Mouse (Mus musculus) forebrain, embryonic 13.5 days (tissue): Measurements from ENCODE around the gene Il13ra2. TPM values are rescaled to one million over a fixed set of nuclear protein-coding genes. Genes with fewer than 3 reads are reported as not detected.
"Not testable (repeated sequence)": the region's sequence is repeated elsewhere in the genome, so short reads cannot be mapped to it uniquely, and the experiment has no call there.

ENCODE experiments used
- ATAC-seq: fragments of 200-750 bp; cut with Nextera tagmentation; 2 replicates; pipeline ENCODE4 v1.8.0; 2017
- H3K27ac ChIP-seq: fragments of 300-500 bp; sonication (generic); 2 replicates; pipeline ENCODE4 v1.5.1; 2015; ENCODE audit warnings: inconsistent platforms, mild to moderate bottlenecking, moderate library complexity
- H3K27me3 ChIP-seq: fragments of 300-500 bp; sonication (generic); 2 replicates; pipeline ENCODE4 v1.6.1; 2015; ENCODE audit warnings: mild to moderate bottlenecking, inconsistent platforms
- H3K36me3 ChIP-seq: fragments of 300-500 bp; sonication (generic); 2 replicates; pipeline ENCODE4 v1.6.1; 2015; ENCODE audit warnings: mild to moderate bottlenecking, inconsistent platforms; ENCODE audit not compliant: poor library complexity, severe bottlenecking
- H3K4me1 ChIP-seq: fragments of 300-500 bp; sonication (generic); 2 replicates; pipeline ENCODE4 v1.6.1; 2015; ENCODE audit warnings: inconsistent platforms
- H3K4me2 ChIP-seq: fragments of 300-500 bp; sonication (generic); 2 replicates; pipeline ENCODE4 v1.6.1; 2015; ENCODE audit warnings: inconsistent platforms, mild to moderate bottlenecking, moderate library complexity
- H3K4me3 ChIP-seq: fragments of 300-500 bp; sonication (generic); 2 replicates; pipeline ENCODE4 v1.5.1; 2015; ENCODE audit warnings: mild to moderate bottlenecking, inconsistent platforms
- H3K9ac ChIP-seq: fragments of 300-500 bp; sonication (generic); 2 replicates; pipeline ENCODE4 v1.6.1; 2015; ENCODE audit warnings: mild to moderate bottlenecking, inconsistent platforms
- H3K9me3 ChIP-seq: fragments of 300-500 bp; sonication (generic); replicated peaks from 2 replicates; pipeline ENCODE4 v1.6.1; 2016; ENCODE audit warnings: inconsistent platforms
- WGBS: fragments of 180-500 bp; shearing (Covaris S2); methylation state at CpG from one replicate; pipeline ENCODE4 v1.1.7; 2015; 5-methylcytosine and 5-hydroxymethylcytosine counted together
- polyA plus RNA-seq: library from polyadenylated mRNA; unstranded; fragments of >200 nt; fragmentation: Nextera tagmentation; extraction: Ambion mirVana; gene quantifications from 2 replicates; pipeline ENCODE4 v1.2.1, GENCODE M21; 2015

Il13ra2 gene
- not detected in 2 replicates for polyA plus RNA-seq

- H3K4me1 ChIP-seq, result no peaks in the 10 kb centered on the region
- no peaks in the 10 kb centered on the region for H3K9me3 ChIP-seq
- no peak within 1 kb of the TSS for H3K4me2 ChIP-seq
- no peak within 1 kb of the TSS for H3K9ac ChIP-seq
- H3K27me3 ChIP-seq, result no peaks in the 10 kb centered on the region
- 48% methylated on average over 1 of the region's 1 CpGs for WGBS
- no peak within 1 kb of the TSS for H3K4me3 ChIP-seq
- H3K36me3 ChIP-seq, result no peaks in the 10 kb centered on the region
- H3K27ac ChIP-seq, result no peak within 1 kb of the TSS
- no peak for ATAC-seq
These were observed at the start of gene Il13ra2 for GRCm38 (mm10) chrX:147429129-147429528. TSS of gene Il13ra2 (minus strand) at chrX:147429192.

- H3K36me3 ChIP-seq, H3K9ac ChIP-seq, ATAC-seq, H3K4me3 ChIP-seq, H3K27me3 ChIP-seq, H3K27ac ChIP-seq, H3K9me3 ChIP-seq, H3K4me2 ChIP-seq, H3K4me1 ChIP-seq: not testable (repeated sequence)
- 80% methylated on average over 1 of the region's 1 CpGs for WGBS
These were observed 24.6 kb upstream of the Il13ra2 start, which contains the start of gene Vmn1r239-ps for GRCm38 (mm10) chrX:147453610-147454009. TSS of gene Vmn1r239-ps (minus strand) at chrX:147453710.

- no peak overlapping the region for H3K4me3 ChIP-seq
- no peaks in the 10 kb centered on the region for H3K9me3 ChIP-seq
- no peak overlapping the region for H3K27ac ChIP-seq
- 89% methylated on average over 4 of the region's 4 CpGs for WGBS
- ATAC-seq, result no peak
- H3K4me1 ChIP-seq, result no peaks in the 10 kb centered on the region
- H3K9ac ChIP-seq, result no peak overlapping the region
- H3K4me2 ChIP-seq, result no peak overlapping the region
- no peaks in the 10 kb centered on the region for H3K27me3 ChIP-seq
- no peaks in the 10 kb centered on the region for H3K36me3 ChIP-seq
These were observed 14.4 kb upstream of the Il13ra2 start for GRCm38 (mm10) chrX:147443386-147443785.

GRCm38 (mm10) chrX:147435400-147435799, 6.4 kb upstream of the Il13ra2 start:
- no peak overlapping the region for H3K4me3 ChIP-seq
- H3K36me3 ChIP-seq, result no peaks in the 10 kb centered on the region
- ATAC-seq, result no peak
- 78% methylated on average over 2 of the region's 2 CpGs for WGBS
- no peak overlapping the region for H3K9ac ChIP-seq
- no peak overlapping the region for H3K4me2 ChIP-seq
- H3K4me1 ChIP-seq, result no peaks in the 10 kb centered on the region
- H3K27me3 ChIP-seq, result no peaks in the 10 kb centered on the region
- H3K9me3 ChIP-seq, result no peaks in the 10 kb centered on the region
- H3K27ac ChIP-seq, result no peak overlapping the region

GRCm38 (mm10) chrX:147429753-147430152, 761 bp upstream of the Il13ra2 start:
- ATAC-seq, result no peak
- no peaks in the 10 kb centered on the region for H3K27me3 ChIP-seq
- H3K27ac ChIP-seq, result no peak overlapping the region
- H3K36me3 ChIP-seq, result no peaks in the 10 kb centered on the region
- no peak overlapping the region for H3K9ac ChIP-seq
- H3K4me3 ChIP-seq, result no peak overlapping the region
- no peaks in the 10 kb centered on the region for H3K4me1 ChIP-seq
- no peak overlapping the region for H3K4me2 ChIP-seq
- WGBS, result 63% methylated on average over 1 of the region's 1 CpGs
- H3K9me3 ChIP-seq, result no peaks in the 10 kb centered on the region

GRCm38 (mm10) chrX:147393446-147393845, 35.5 kb downstream of the Il13ra2 start:
- Histone ChIP-seq H3K4me2 (no peak overlapping the region), H3K4me1 (no peaks in the 10 kb centered on the region)
- ATAC-seq, result no peak

GRCm38 (mm10) chrX:147349167-147349566, 79.8 kb downstream of the Il13ra2 start:
- Histone ChIP-seq H3K27me3 (no peaks in the 10 kb centered on the region), H3K4me1 (no peaks in the 10 kb centered on the region), H3K36me3 (no peaks in the 10 kb centered on the region), H3K4me3 (no peak overlapping the region), H3K9ac (no peak overlapping the region), H3K4me2 (no peak overlapping the region), H3K9me3 (no peaks in the 10 kb centered on the region), H3K27ac (no peak overlapping the region)
- WGBS, result 95% methylated on average over 2 of the region's 2 CpGs
- ATAC-seq, result no peak

More at GRCm38 (mm10) chrX:147393446-147393845, 35.5 kb downstream of the Il13ra2 start:
- no peaks in the 10 kb centered on the region for H3K27me3 ChIP-seq
- WGBS, result 78% methylated on average over 1 of the region's 1 CpGs
- H3K9ac ChIP-seq, result no peak overlapping the region
- H3K4me3 ChIP-seq, result no peak overlapping the region
- no peaks in the 10 kb centered on the region for H3K9me3 ChIP-seq
- no peak overlapping the region for H3K27ac ChIP-seq
- no peaks in the 10 kb centered on the region for H3K36me3 ChIP-seq

Other genes starting within 250 kb of the Il13ra2 start
- not detected in 2 replicates for gene Vmn1r239-ps, start 24.5 kb upstream of the Il13ra2 start, polyA plus RNA-seq
- 16.3 and 19.2 TPM in 2 replicates for gene Lrch2, start 124.9 kb upstream of the Il13ra2 start, polyA plus RNA-seq